Mouse (Mus musculus): ENCODE data around the gene Trpv4.

The Trpv4 gene

GRCm38 (mm10) chr5:114667228-114667856 is 9.1 kb upstream of the Trpv4 start:
- DNase-seq (ENCODE audit: low spot score), result peak; percentile 98

- no peak for DNase-seq (ENCODE audit: low spot score)
Observed at GRCm38 (mm10) chr5:114666659-114667058, 8.4 kb upstream of the Trpv4 start.

- DNase-seq (ENCODE audit: low spot score), result no peak
Observed at GRCm38 (mm10) chr5:114664750-114665149, 6.5 kb upstream of the Trpv4 start.

- DNase-seq (ENCODE audit: low spot score), result no peak
Observed at GRCm38 (mm10) chr5:114664139-114664538, 5.9 kb upstream of the Trpv4 start.

GRCm38 (mm10) chr5:114661029-114661428 is 2.8 kb upstream of the Trpv4 start:
- no peak for DNase-seq (ENCODE audit: low spot score)

- DNase-seq (ENCODE audit: low spot score), result no peak
Observed at GRCm38 (mm10) chr5:114657426-114657825, 795 bp downstream of the Trpv4 start.

- peak; percentile 48 for DNase-seq (ENCODE audit: low spot score)
Observed at GRCm38 (mm10) chr5:114656305-114656704, 1.9 kb downstream of the Trpv4 start.

- DNase-seq (ENCODE audit: low spot score), result no peak
Observed at GRCm38 (mm10) chr5:114655721-114656120, 2.5 kb downstream of the Trpv4 start.

- peak; percentile 54 for DNase-seq (ENCODE audit: low spot score)
Observed at GRCm38 (mm10) chr5:114653656-114654437, 4.4 kb downstream of the Trpv4 start.

- no peak for DNase-seq (ENCODE audit: low spot score)
Observed at GRCm38 (mm10) chr5:114651449-114651848, 6.8 kb downstream of the Trpv4 start.

- no peak for DNase-seq (ENCODE audit: low spot score)
Observed at GRCm38 (mm10) chr5:114651002-114651401, 7.2 kb downstream of the Trpv4 start.

- DNase-seq (ENCODE audit: low spot score), result peak; percentile 57
Observed at GRCm38 (mm10) chr5:114648728-114649311, 9.4 kb downstream of the Trpv4 start.

- DNase-seq (ENCODE audit: low spot score), result peak; percentile 80
Observed at GRCm38 (mm10) chr5:114647211-114647974, 10.8 kb downstream of the Trpv4 start.

GRCm38 (mm10) chr5:114645916-114646315 is 12.3 kb downstream of the Trpv4 start:
- DNase-seq (ENCODE audit: low spot score), result no peak

GRCm38 (mm10) chr5:114644918-114645317 is 13.3 kb downstream of the Trpv4 start:
- DNase-seq (ENCODE audit: low spot score), result no peak

- no peak for DNase-seq (ENCODE audit: low spot score)
Observed at GRCm38 (mm10) chr5:114640809-114641208, 17.4 kb downstream of the Trpv4 start.

GRCm38 (mm10) chr5:114639645-114639957 is 18.6 kb downstream of the Trpv4 start:
- DNase-seq (ENCODE audit: low spot score), result no peak

- peak; percentile 92 for DNase-seq (ENCODE audit: low spot score)
Observed at GRCm38 (mm10) chr5:114638769-114639644, 19.2 kb downstream of the Trpv4 start.

- no peak for DNase-seq (ENCODE audit: low spot score)
Observed at GRCm38 (mm10) chr5:114636091-114636490, 22.1 kb downstream of the Trpv4 start.

GRCm38 (mm10) chr5:114631336-114631735 is 26.9 kb downstream of the Trpv4 start:
- DNase-seq (ENCODE audit: low spot score), result no peak

- peak; percentile 53 for DNase-seq (ENCODE audit: low spot score)
Observed at GRCm38 (mm10) chr5:114625590-114625989, 32.6 kb downstream of the Trpv4 start.

GRCm38 (mm10) chr5:114620305-114620704 is 37.9 kb downstream of the Trpv4 start:
- no peak for DNase-seq (ENCODE audit: low spot score)
